Mouse (Mus musculus): ENCODE results near the gene Thoc5.
A peak's percentile ranks its signal among the peaks of the same experiment; 100 is the strongest.

Thoc5 gene

GRCm38 (mm10) chr11:4894848-4895816, at the start of gene Thoc5:
TSS of gene Thoc5 (plus strand) at chr11:4895320.
- peak; percentile 83 to 86 for DNase-seq

DNA sequence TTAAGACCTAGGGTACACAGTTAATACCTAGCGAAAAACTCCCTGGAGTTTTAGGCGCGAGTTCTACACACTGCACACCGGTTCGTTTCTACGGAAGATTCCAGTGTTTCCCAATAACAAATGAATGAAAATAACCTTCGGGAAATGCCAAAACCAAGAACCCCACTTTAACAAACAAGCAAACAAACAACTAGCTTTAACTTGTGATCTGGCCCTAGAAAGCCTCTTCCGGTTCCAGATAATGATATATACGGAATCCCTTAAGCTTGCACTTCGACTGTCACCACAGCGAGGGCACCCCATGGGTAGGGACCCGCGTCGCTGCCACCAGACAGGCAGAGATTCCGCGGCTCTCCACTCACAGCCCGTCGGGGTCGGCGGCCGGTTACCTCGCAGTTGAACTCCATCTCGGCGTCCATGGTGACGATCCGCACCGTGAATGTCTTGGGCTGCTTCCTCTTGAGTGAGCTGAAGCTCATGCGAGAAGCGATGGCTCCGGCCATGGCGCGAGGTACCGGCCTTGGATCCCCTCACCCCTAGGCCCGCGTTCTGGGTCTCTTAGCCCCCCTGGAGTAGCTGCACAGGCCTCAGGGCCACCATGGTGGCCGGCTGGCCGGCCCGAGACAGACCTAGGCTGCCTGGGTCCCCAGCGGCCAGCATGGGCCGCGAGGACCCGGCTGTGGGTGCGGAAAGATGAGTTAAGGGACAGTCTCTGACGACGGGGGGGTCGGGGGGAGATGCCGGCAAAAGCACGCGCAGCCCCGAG, 46.5 kb upstream of the Thoc5 start:
- peak; percentile 36 to 53 for DNase-seq

- peak; percentile 95 to 99 for DNase-seq
Observed at GRCm38 (mm10) chr11:4849258-4849943, 45.7 kb upstream of the Thoc5 start, which contains the start of gene Nf2. TSS of gene Nf2 (minus strand) at chr11:4849536.

GRCm38 (mm10) chr11:4850404-4850803, 44.7 kb upstream of the Thoc5 start:
- no peak for DNase-seq

- no peak for DNase-seq
Observed at GRCm38 (mm10) chr11:4853021-4853420, 42.1 kb upstream of the Thoc5 start.

GRCm38 (mm10) chr11:4854181-4854580, 40.9 kb upstream of the Thoc5 start:
- no peak for DNase-seq

GRCm38 (mm10) chr11:4858416-4858815, 36.7 kb upstream of the Thoc5 start:
- DNase-seq = no peak

GRCm38 (mm10) chr11:4860986-4861385, 34.1 kb upstream of the Thoc5 start:
- DNase-seq = no peak

- no peak for DNase-seq
Observed at GRCm38 (mm10) chr11:4861816-4862604, 33.1 kb upstream of the Thoc5 start.

- DNase-seq = no peak
Observed at GRCm38 (mm10) chr11:4862730-4863129, 32.4 kb upstream of the Thoc5 start.

- DNase-seq = peak; percentile 61 to 71
Observed at GRCm38 (mm10) chr11:4865645-4866251, 29.4 kb upstream of the Thoc5 start.

DNA sequence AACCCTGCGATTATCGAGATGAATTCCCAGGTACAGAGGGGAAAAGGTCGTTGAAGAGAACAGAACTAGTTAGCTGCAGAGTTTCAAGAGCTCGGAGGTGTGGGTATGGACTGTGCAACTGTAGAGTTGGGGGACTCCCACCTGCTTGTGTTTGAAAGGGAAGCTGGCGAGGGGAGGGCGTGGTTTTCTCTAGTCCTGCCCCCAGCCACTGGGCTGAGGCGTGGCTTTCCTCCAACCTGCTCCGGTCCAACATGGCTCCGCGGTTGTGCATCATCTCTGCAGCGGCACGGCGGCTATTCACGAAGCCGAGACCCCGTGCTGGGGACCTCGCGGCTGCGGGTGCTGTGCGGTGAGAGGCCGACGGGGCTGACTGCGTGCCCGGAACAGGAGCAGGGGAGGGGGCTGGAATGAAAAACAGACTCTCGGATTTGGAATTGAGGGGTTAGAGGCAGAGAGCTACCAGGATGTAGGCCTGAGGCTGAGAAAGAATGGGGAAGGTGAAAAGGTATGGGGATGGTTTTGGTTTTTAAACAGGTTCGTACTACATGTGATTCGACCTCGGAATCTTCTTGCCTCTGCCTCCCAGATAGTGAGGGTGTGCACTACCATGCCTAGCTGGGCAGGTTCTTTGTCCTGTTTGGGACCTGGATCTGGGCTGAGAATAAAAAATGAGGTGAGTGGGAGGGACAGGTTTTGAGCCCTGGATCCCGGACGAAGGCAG, 21.2 kb upstream of the Thoc5 start, which contains the start of gene Nipsnap1:
Gene Nipsnap1 (plus strand): TSS at position 197 of the 721 bp plus-strand sequence.
- DNase-seq = peak; percentile 85

GRCm38 (mm10) chr11:4874551-4874950, 20.6 kb upstream of the Thoc5 start:
- peak in 1 of 2 experiments; percentile 14 for DNase-seq

DNA sequence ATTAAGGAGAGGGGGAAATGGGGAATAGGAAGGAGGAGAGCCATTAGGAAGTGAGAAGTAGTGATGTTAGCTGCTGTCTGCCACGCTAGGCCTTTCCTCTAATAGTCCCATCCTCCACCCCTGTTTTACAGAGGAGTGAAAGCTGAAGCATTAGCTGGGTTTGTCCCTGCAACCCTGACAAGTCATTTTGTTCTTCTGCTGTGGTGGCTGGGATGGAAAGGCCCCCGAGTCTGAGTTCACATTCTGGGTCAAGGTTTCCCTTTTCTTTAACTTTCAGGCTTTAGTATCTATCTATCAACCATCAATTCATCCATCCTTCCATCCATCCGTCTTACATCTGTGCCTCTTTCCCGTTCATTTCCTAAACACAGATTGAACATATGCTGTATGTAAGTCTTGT, 14.0 kb upstream of the Thoc5 start:
- DNase-seq = no peak

- DNase-seq = no peak
Observed at GRCm38 (mm10) chr11:4882892-4883627, 12.1 kb upstream of the Thoc5 start.

DNA sequence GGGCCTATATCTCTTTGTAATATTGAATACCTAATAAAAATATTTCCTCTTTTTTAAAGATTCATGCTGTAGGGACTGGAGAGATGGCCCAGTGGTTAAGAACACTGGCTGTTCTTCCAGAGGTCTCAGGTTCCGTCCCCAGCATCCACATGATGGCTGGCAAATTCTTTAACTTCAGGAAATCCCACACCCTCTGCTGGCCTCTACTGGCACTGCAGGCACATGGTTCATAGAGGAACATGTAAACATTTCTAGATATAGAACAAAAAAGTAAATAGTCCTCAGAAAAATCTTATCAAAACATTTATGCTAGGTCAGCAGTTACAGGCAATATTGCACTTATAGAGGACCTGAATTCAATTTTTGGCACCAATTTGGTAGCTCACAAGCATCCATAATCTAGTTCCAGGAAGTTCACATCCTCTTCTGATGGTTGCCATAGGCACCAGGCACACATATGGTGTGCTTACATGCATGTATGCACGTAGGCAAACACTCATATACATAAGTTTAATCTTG, 9.7 kb upstream of the Thoc5 start:
- DNase-seq = peak; percentile 58 to 63

GRCm38 (mm10) chr11:4886987-4887386, 8.1 kb upstream of the Thoc5 start:
- no peak for DNase-seq

DNA sequence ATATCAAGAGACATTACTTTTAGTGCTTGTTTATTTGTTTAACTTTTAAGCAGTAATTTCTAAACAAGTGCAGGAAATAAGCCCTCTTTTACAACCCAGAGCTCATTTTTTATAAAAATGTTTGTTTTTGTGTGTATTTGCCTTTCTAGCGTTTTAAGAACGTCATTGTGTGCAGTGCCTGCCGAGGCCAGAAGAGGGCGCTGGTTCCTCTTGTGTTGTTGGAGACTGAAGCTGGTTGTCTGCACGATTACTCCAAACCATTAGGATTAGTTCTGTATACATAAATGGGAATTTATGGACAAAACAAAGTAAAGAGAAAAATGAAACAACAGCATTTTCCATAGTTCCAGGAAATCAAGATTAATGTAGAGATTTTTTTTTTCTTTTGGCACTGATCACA, 5.3 kb downstream of the Thoc5 start:
- no peak for DNase-seq

GRCm38 (mm10) chr11:4901956-4902355, 6.8 kb downstream of the Thoc5 start:
- no peak for DNase-seq

DNA sequence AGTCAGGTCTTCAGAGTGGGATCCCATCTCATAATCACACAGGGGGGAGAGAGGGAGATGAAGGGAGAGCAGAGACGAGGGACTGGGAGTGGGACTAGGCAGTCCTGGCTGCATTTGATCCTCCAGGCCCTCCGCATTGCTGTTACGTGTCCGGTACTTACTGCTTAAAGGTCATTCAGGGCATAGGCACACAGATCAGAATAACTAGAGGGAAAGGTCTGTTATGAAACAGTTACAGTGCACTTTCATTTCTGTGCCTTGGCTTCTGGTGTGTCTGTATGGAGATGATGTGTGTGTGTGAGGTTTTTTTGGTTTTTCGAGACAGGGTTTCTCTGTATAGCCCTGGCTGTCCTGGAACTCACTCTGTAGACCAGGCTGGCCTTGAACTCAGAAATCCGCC, 11.1 kb downstream of the Thoc5 start:
- no peak for DNase-seq

All from cerebellum, adult 18-20 months (tissue).